Mouse (Mus musculus) cortical plate, adult 2 months (tissue): ENCODE measurements at regions not wholly inside any gene's neighbourhood (a gene's known extent, or its start where the extent isn't known, plus 50 kb on each side); places are given as distances from the start of the nearest gene placed in this dataset.

ENCODE experiments used
- H3K27ac ChIP-seq: fragments of 200-500 bp; 2 replicates; pipeline ENCODE4 v1.5.1; 2012; ENCODE audit warnings: low read length, control low read depth, inconsistent platforms; ENCODE audit not compliant: insufficient read depth
- H3K4me1 ChIP-seq: fragments of 200-500 bp; 2 replicates; pipeline ENCODE4 v1.6.1; 2011; ENCODE audit warnings: low read length; ENCODE audit not compliant: control insufficient read depth, insufficient read depth
- H3K4me3 ChIP-seq: fragments of 200-500 bp; 2 replicates; pipeline ENCODE4 v1.5.1; 2011; ENCODE audit warnings: mild to moderate bottlenecking, low read length, control low read depth; ENCODE audit not compliant: insufficient read depth
- CTCF ChIP-seq: fragments of 200-500 bp; IDR thresholded peaks from 2 replicates; pipeline ENCODE4 v1.5.1; 2011; ENCODE audit warnings: mild to moderate bottlenecking, control low read depth, low read length; ENCODE audit not compliant: insufficient read depth; ENCODE audit errors: extremely low read depth
- POLR2A ChIP-seq: fragments of 200-500 bp; IDR thresholded peaks from 2 replicates; pipeline ENCODE4 v1.6.1; 2011; ENCODE audit warnings: mild to moderate bottlenecking, low read length, control low read depth; ENCODE audit not compliant: insufficient read depth; ENCODE audit errors: extremely low read depth

DNA sequence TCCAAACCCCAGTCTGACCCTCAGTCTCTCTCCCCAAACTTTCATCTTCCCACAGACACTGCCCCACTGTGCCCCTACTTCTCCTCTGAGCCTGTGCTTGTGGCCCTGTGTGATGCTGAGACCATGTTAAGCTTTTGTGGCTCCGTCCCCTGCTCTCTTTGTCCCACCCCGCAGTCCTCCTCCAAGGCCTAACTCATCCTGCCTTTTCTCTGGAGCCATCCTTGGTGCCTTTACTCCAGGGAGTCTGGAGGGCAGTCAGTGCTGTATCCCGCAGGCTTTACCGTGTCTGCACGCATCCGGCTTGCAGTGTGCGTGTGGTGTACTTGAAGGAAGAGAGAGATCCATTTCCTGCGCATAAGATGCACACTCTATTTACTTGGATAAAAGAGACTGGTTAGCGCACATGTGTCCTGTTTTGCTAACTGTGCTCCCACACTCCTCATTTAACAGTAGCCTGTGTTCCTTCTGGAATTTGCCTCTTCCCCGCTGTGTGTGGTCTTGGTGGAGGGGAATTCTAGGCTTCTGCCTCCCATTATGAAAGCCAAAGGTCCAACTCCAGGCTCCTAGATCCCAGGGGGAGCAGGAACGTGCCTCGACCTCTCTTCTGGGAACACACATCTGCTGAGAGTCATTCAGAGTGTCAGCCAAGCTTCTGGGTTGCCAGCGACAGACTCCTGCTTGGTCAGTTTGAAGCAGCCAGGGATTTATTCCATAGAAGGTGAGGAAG, 230.5 kb upstream of the Zmiz1 start:
- H3K4me3 ChIP-seq, result no peak overlapping the region
- H3K4me1 ChIP-seq, result peaks cover 13% of the 10 kb centered on the region
- H3K27ac ChIP-seq, result no peak overlapping the region
- TF ChIP-seq POLR2A, result no peak
- no peak for TF ChIP-seq CTCF

GRCm38 (mm10) chr14:25229569-25229968, 229.4 kb upstream of the Zmiz1 start:
- no peak overlapping the region for H3K4me3 ChIP-seq
- TF ChIP-seq POLR2A, result no peak
- no peak for TF ChIP-seq CTCF
- peaks cover 13% of the 10 kb centered on the region for H3K4me1 ChIP-seq
- H3K27ac ChIP-seq, result no peak overlapping the region

GRCm38 (mm10) chr14:25231881-25232280, 227.1 kb upstream of the Zmiz1 start:
- no peak overlapping the region for H3K27ac ChIP-seq
- H3K4me3 ChIP-seq, result no peak overlapping the region
- H3K4me1 ChIP-seq, result peaks cover 3% of the 10 kb centered on the region
- no peak for TF ChIP-seq CTCF
- TF ChIP-seq POLR2A, result no peak

GRCm38 (mm10) chr14:25236421-25236973, 222.5 kb upstream of the Zmiz1 start:
- peak; percentile 24; the same call in 1 of the 2 replicates for TF ChIP-seq POLR2A
- no peak for TF ChIP-seq CTCF
- H3K27ac ChIP-seq, result no peak overlapping the region

DNA sequence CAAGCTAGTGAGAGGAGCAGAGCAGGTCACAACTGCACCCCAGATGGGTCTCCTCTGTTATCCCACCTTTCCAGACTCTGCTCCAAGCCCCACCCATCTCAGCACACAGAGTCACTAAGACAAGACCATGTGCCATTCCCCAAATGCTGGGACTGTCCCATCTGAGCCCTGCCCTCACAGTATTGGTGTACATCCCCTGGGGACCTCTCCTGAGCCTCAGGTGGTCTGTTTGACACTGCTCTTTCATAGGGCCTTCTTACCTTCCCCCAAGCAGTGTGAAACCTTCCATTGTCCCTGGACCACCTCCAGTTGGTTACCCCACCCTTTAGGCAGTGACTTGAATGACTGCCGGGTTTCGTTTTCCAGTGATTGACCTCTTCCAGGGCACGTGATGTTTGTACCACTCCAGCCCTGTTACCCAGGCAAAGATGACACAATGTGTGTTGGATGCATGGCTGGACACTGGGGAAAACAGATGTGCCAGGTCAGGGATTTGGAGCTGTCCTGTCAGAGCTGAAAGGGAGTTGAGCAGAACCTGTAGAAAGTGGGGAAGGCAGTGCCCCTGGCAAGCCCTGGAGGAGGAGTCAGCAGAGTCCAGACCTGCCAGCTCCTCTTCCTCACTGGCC, 219.5 kb upstream of the Zmiz1 start:
- Histone ChIP-seq H3K27ac (no peak overlapping the region), H3K4me1 (no peaks in the 10 kb centered on the region), H3K4me3 (no peak overlapping the region)
- no peak for TF ChIP-seq CTCF

More at GRCm38 (mm10) chr14:25236421-25236973, 222.5 kb upstream of the Zmiz1 start:
- Histone ChIP-seq H3K4me1 (no peaks in the 10 kb centered on the region), H3K4me3 (no peak overlapping the region)

DNA sequence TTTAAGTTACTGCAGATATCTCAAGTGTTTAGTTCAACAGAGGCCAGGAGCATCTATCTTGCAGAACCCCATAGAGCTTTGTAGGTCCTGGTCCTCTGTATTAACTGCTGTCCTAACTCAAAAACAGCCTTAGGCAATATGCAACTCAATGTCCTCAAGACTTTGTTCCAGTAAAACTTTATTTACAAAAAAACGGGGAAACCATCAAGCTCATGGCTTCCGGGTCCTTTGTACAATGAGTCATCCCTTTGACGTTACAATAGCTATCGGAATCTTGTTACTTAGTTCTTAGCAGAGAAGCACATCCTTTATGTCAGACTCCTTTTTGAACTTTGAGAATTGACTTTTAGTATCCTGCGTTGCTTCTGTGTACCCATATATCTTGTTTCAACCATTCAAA, 216.2 kb upstream of the Zmiz1 start:
- TF ChIP-seq POLR2A, result no peak
- TF ChIP-seq CTCF, result no peak

GRCm38 (mm10) chr14:25243289-25243688, 215.7 kb upstream of the Zmiz1 start:
- no peak overlapping the region for H3K4me3 ChIP-seq
- no peaks in the 10 kb centered on the region; the same call in 1 of the 2 replicates for H3K4me1 ChIP-seq
- H3K27ac ChIP-seq, result no peak overlapping the region
- no peak for TF ChIP-seq CTCF

More for the DNA sequence above, 216.2 kb upstream of the Zmiz1 start:
- H3K4me1 ChIP-seq, result no peaks in the 10 kb centered on the region; the same call in 1 of the 2 replicates
- H3K27ac ChIP-seq, result no peak overlapping the region
- no peak overlapping the region for H3K4me3 ChIP-seq

DNA sequence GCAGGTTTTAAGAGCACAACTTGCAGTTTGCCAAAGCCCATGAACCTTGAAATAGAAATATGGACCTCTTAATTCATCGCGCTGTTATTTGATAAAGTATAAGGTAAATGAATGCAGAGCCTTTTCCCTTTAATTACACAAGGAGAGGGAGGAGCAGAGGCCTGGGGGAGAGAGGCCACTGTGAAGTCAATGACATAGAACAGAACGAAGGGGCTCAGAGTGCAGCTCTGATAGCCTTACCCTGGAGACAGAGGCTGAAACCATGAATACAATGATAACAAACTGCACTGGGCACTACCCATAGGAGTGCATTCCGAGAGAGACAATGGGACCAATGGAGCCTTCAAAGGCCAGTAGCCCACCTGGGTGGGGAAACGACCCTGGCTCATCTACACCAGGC, 215.3 kb upstream of the Zmiz1 start:
- TF ChIP-seq CTCF (no peak), POLR2A (no peak)
- no peak overlapping the region for H3K27ac ChIP-seq
- no peak overlapping the region for H3K4me3 ChIP-seq
- no peaks in the 10 kb centered on the region; the same call in 1 of the 2 replicates for H3K4me1 ChIP-seq

DNA sequence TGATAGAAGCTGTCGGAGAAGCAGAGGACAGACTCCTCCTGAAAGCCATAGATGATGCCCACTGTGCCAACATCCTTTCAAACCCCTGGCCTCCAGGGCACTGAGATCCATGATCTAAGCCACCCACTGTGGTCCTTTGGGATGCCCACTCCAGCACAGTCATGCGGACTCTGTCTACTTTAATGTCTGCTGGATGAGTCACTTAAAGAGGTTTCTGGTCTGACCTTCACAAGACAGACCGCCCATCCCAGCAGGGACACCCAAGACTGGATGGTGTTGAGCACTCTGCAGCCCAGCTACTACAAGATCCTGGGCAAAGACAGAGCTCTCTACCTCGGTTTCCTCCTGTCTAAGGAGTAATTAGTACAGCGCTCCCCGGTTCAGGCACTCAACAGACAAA, 214.1 kb upstream of the Zmiz1 start:
- TF ChIP-seq POLR2A (no peak), CTCF (no peak)
- Histone ChIP-seq H3K27ac (no peak overlapping the region), H3K4me1 (no peaks in the 10 kb centered on the region; the same call in 1 of the 2 replicates), H3K4me3 (no peak overlapping the region)

DNA sequence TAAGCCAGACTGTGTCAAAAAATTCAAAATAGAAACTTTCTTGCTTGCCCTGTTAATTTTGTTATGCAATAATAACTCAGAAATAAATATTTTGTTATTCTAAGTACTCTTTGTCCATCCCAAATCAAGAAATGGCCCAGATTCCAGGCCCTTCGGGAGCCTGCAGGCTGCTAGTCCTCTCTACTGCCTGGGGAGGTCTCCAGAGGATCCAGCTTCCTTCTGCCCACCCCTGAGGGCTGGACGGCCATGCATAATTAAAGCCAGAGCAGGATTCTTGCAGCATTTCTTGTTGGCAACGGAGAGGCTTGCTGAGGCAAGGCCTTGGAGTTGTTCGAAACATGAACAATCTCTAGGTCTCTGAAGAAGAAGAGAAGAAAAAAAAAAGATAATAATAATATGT, 213.3 kb upstream of the Zmiz1 start:
- H3K4me3 ChIP-seq, result no peak overlapping the region
- TF ChIP-seq POLR2A, result no peak
- no peak for TF ChIP-seq CTCF
- H3K27ac ChIP-seq, result no peak overlapping the region
- H3K4me1 ChIP-seq, result no peaks in the 10 kb centered on the region; the same call in 1 of the 2 replicates
